Mouse (Mus musculus) C2C12 (cell line): Measurements from ENCODE around the gene Begain. TPM values are rescaled to one million over a fixed set of nuclear protein-coding genes. Genes with fewer than 3 reads are reported as not detected.

Experiments used
- H3K27me3 ChIP-seq: one replicate; pipeline ENCODE4 v1.6.1; 2011; ENCODE audit not compliant: control insufficient read depth, insufficient read depth, insufficient read length
- H3K36me3 ChIP-seq: one replicate; pipeline ENCODE4 v1.6.1; 2011; ENCODE audit not compliant: control insufficient read depth, insufficient read depth
- H3K4me3 ChIP-seq: one replicate; pipeline ENCODE4 v1.5.1; 2011; ENCODE audit warnings: mild to moderate bottlenecking, control low read depth; ENCODE audit not compliant: poor library complexity, insufficient read depth, severe bottlenecking
- H3K79me2 ChIP-seq: one replicate; pipeline ENCODE4 v1.6.1; 2011; ENCODE audit not compliant: control insufficient read depth, insufficient read depth
- H3K79me3 ChIP-seq: one replicate; pipeline ENCODE4 v1.6.1; 2011; ENCODE audit warnings: low read depth, control low read depth
- H3ac ChIP-seq: one replicate; pipeline ENCODE3; 2011; ENCODE audit warnings: low read depth; ENCODE audit not compliant: control insufficient read depth, insufficient read length
- CEBPB ChIP-seq: IDR thresholded peaks from one replicate; pipeline ENCODE4 v1.6.1; 2011; ENCODE audit warnings: low read depth, mild to moderate bottlenecking, control low read depth, moderate library complexity
- CTCF ChIP-seq: IDR thresholded peaks from one replicate; pipeline ENCODE4 v1.5.1; 2011; ENCODE audit not compliant: control insufficient read depth, insufficient read depth, insufficient read length
- FOSL1 ChIP-seq: IDR thresholded peaks from one replicate; pipeline ENCODE4 v1.8.0; 2011; ENCODE audit warnings: mild to moderate bottlenecking, low read length; ENCODE audit not compliant: poor library complexity, insufficient read depth, severe bottlenecking
- MAX ChIP-seq: IDR thresholded peaks from one replicate; pipeline ENCODE4 v1.6.1; 2011; ENCODE audit warnings: mild to moderate bottlenecking, control low read depth
- MYOD1 ChIP-seq: IDR thresholded peaks from one replicate; pipeline ENCODE4 v1.6.1; 2011; ENCODE audit warnings: low read depth; ENCODE audit not compliant: control insufficient read depth, insufficient read length
- MYOG ChIP-seq: IDR thresholded peaks from one replicate; pipeline ENCODE4 v1.6.1; 2011; ENCODE audit not compliant: control insufficient read depth, insufficient read length; ENCODE audit errors: extremely low read depth
- USF1 ChIP-seq: IDR thresholded peaks from one replicate; pipeline ENCODE4 v1.6.1; 2011; ENCODE audit warnings: low read depth, mild to moderate bottlenecking, control low read depth, moderate library complexity
- polyA plus RNA-seq: library from polyadenylated mRNA; unstranded; fragments of >200 nt; fragmentation: generic; extraction: Trizol; gene quantifications from one replicate; pipeline ENCODE4 v1.2.1, GENCODE M21; 2012; ENCODE audit warnings: missing spikeins

Gene Begain
- polyA plus RNA-seq, 1 experiment, result 0.11 TPM

DNA sequence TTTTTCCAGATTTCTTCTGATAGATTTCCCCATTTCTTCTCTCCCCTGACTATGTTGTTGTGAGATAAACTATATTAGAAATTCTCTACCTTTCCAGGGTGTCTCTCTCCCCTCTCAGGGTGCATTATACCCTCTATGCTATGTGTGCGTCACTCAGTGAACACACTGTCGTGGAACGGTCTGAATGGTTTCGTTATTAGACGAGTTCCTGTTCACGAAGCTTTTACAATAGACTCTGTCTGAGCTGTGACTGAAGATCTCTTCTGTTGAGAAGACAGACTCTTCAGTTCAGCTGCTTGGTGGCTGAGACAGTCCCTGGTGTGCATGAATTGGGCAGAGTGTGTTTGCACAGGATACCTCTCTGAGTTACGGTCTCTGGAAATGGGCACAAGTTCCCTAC, 32.4 kb upstream of the Begain start:
- Histone ChIP-seq H3K79me3 (no peaks in the 10 kb centered on the region), H3K36me3 (no peaks in the 10 kb centered on the region), H3K27me3 (no peaks in the 10 kb centered on the region), H3K4me3 (no peak overlapping the region), H3K79me2 (no peaks in the 10 kb centered on the region), H3ac (no peak overlapping the region)
- TF ChIP-seq CTCF, result no peak
- TF ChIP-seq FOSL1, result no peak
- no peak for TF ChIP-seq CEBPB
- no peak for TF ChIP-seq MYOG
- no peak for TF ChIP-seq MAX
- no peak for TF ChIP-seq MYOD1
- no peak for TF ChIP-seq USF1

DNA sequence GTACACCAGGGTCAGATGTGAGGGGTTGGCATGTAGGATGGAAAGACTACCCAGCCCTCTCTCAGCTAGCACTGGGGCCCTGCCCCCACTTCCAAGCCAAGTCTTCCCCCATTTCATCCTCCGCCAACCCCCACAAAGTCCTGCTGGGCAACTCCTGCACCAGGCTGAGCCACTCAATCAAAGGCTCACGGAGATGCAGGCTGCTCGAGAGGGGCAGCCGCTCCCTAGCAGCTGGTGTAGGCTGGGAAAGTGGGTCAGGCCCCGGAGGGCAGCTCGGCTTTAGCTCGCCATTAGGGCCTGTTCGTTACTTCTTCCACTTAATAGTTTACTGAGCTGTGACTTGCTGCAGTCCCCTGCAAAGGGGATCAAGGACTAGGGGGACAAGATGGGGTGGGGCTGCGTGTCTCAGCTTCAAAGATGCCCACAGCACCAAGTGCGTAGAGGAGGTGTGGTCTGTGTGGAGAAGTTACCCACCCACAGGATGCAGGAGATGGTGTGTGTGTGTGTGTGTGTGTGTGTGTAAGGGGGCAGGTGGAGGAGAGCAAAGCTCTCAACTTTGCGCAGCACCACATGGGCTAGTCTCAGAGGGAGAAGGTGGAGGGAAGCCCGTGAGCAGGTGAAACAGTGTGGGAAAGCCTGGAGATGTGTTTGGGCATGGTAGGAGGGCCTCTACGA, 22.6 kb upstream of the Begain start:
- Histone ChIP-seq H3K79me3 (no peaks in the 10 kb centered on the region), H3K27me3 (peaks cover 6% of the 10 kb centered on the region), H3K36me3 (no peaks in the 10 kb centered on the region), H3ac (no peak overlapping the region), H3K79me2 (no peaks in the 10 kb centered on the region), H3K4me3 (no peak overlapping the region)
- TF ChIP-seq MYOD1, result no peak
- no peak for TF ChIP-seq CEBPB
- TF ChIP-seq MAX, result no peak
- TF ChIP-seq USF1, result no peak
- no peak for TF ChIP-seq FOSL1
- TF ChIP-seq CTCF, result no peak
- TF ChIP-seq MYOG, result no peak

- no peaks in the 10 kb centered on the region for H3K36me3 ChIP-seq
- H3K27me3 ChIP-seq, result peaks cover 6% of the 10 kb centered on the region
- H3K79me2 ChIP-seq, result no peaks in the 10 kb centered on the region
- H3ac ChIP-seq, result no peak overlapping the region
- H3K79me3 ChIP-seq, result no peaks in the 10 kb centered on the region
- TF ChIP-seq FOSL1, result no peak
- TF ChIP-seq CEBPB, result no peak
- no peak for TF ChIP-seq MAX
- H3K4me3 ChIP-seq, result no peak overlapping the region
Observed at GRCm38 (mm10) chr12:109090041-109090440, 22.0 kb upstream of the Begain start.

- Histone ChIP-seq H3K79me3 (no peaks in the 10 kb centered on the region), H3K27me3 (peaks cover 6% of the 10 kb centered on the region), H3K4me3 (no peak overlapping the region), H3K36me3 (no peaks in the 10 kb centered on the region), H3ac (no peak overlapping the region), H3K79me2 (no peaks in the 10 kb centered on the region)
- TF ChIP-seq MAX (no peak), MYOG (no peak), FOSL1 (no peak), CEBPB (no peak), CTCF (no peak), USF1 (no peak), MYOD1 (no peak)
Observed at GRCm38 (mm10) chr12:109086111-109086510, 18.1 kb upstream of the Begain start.

- Histone ChIP-seq H3K36me3 (no peaks in the 10 kb centered on the region), H3K27me3 (peaks cover 6% of the 10 kb centered on the region), H3K79me2 (no peaks in the 10 kb centered on the region), H3ac (no peak overlapping the region), H3K4me3 (no peak overlapping the region), H3K79me3 (no peaks in the 10 kb centered on the region)
- TF ChIP-seq CTCF (no peak), MYOD1 (no peak), MYOG (no peak), USF1 (no peak), CEBPB (no peak), MAX (no peak), FOSL1 (no peak)
Observed at GRCm38 (mm10) chr12:109085674-109086073, 17.7 kb upstream of the Begain start.

- Histone ChIP-seq H3K4me3 (no peak overlapping the region), H3K79me2 (no peaks in the 10 kb centered on the region), H3K27me3 (peaks cover 6% of the 10 kb centered on the region), H3K79me3 (no peaks in the 10 kb centered on the region), H3ac (no peak overlapping the region), H3K36me3 (no peaks in the 10 kb centered on the region)
- TF ChIP-seq MYOG (no peak), MAX (no peak), CEBPB (no peak), FOSL1 (no peak), MYOD1 (no peak), USF1 (no peak), CTCF (no peak)
Observed at GRCm38 (mm10) chr12:109085046-109085445, 17.0 kb upstream of the Begain start.
